ENCODE assay signal across 9 mouse cellular contexts in genomic region chr2:38585379-38585736, GRCm38 (mm10). TPM values are rescaled to one million over a fixed set of nuclear protein-coding genes. Genes with fewer than 3 reads are reported as not detected.
DNase-seq lines count a peak whose midpoint lies in the region; ATAC-seq lines count a peak whose summit lies in the region.
"Had no signal": no experiment of that assay in that cellular context is flagged by ENCODE, and none has a peak within 500 bp of the region (broad histone marks: within the 10 kb centered on the region; RNA-seq: fewer than 3 reads in every experiment).

No protein-coding gene starts in this region.

- DNase-seq in heart, adult 11 months: peak; percentile 75
- no peak for DNase-seq in heart, adult 8-10 months (ENCODE audit: low spot score)
- no peak for DNase-seq in liver, embryonic 11.5 days (ENCODE audit: low spot score)
- no peak for DNase-seq in ovary, adult 18-20 months (ENCODE audit: low spot score)
- DNase-seq in adrenal gland, postnatal 25 days: no peak

- ATAC-seq in intestine, embryonic 16.5 days: peak; percentile 57
- peak; percentile 35; the same call in 1 of the 2 replicates for ATAC-seq in liver, embryonic 11.5 days (replicated peaks; ENCODE audit: low FRiP score)
- peak; percentile 18; the same call in 1 of the 2 replicates for ATAC-seq in neural tube, embryonic 13.5 days (ENCODE audit: low read depth)
- ATAC-seq in heart, embryonic 11.5 days (replicated peaks; ENCODE audit: insufficient number of reproducible peaks, low FRiP score, low TSS enrichment): no peak
- ATAC-seq: Patski had no signal

- no peak overlapping the region for H3K9ac ChIP-seq in intestine, embryonic 16.5 days (ENCODE audit: low read depth, low read length)
- no peak overlapping the region for H3K9ac ChIP-seq in liver, embryonic 11.5 days (ENCODE audit: low read depth, low read length)
- H3K9ac ChIP-seq in neural tube, embryonic 13.5 days: no peak overlapping the region
- H3K9ac ChIP-seq in heart, embryonic 11.5 days (ENCODE audit: low read depth, low read length): no peak overlapping the region

- H3K9me3 ChIP-seq in intestine, embryonic 16.5 days (ENCODE audit: control insufficient read depth, low read length): no peaks in the 10 kb centered on the region
- no peaks in the 10 kb centered on the region for H3K9me3 ChIP-seq in liver, embryonic 11.5 days (ENCODE audit: control insufficient read depth, low read length)
- H3K9me3 ChIP-seq in neural tube, embryonic 13.5 days: no peaks in the 10 kb centered on the region
- no peaks in the 10 kb centered on the region for H3K9me3 ChIP-seq in heart, embryonic 11.5 days (replicated peaks; ENCODE audit: control insufficient read depth, low read length)

- WGBS in intestine, embryonic 16.5 days: 42% methylated on average over 5 of the region's 5 CpGs
- 66% methylated on average over 5 of the region's 5 CpGs for WGBS in liver, embryonic 11.5 days
- 40% methylated on average over 5 of the region's 5 CpGs for WGBS in neural tube, embryonic 13.5 days
- 55% methylated on average over 5 of the region's 5 CpGs for WGBS in heart, embryonic 11.5 days (ENCODE audit: insufficient replicate concordance)

- H3K4me2 ChIP-seq in intestine, embryonic 16.5 days (ENCODE audit: low read depth, low read length): no peak overlapping the region
- H3K4me2 ChIP-seq in liver, embryonic 11.5 days: no peak overlapping the region
- H3K4me2 ChIP-seq in neural tube, embryonic 13.5 days: no peak overlapping the region
- no peak overlapping the region for H3K4me2 ChIP-seq in heart, embryonic 11.5 days

- no peaks in the 10 kb centered on the region for H3K27me3 ChIP-seq in intestine, embryonic 16.5 days (replicated peaks; ENCODE audit: control insufficient read depth, insufficient read depth, low read length)
- no peaks in the 10 kb centered on the region for H3K27me3 ChIP-seq in liver, embryonic 11.5 days (replicated peaks; ENCODE audit: control insufficient read depth, insufficient read depth, low read length)
- H3K27me3 ChIP-seq in neural tube, embryonic 13.5 days: no peaks in the 10 kb centered on the region
- no peaks in the 10 kb centered on the region for H3K27me3 ChIP-seq in heart, embryonic 11.5 days (ENCODE audit: control insufficient read depth, insufficient read depth, low read length)
- H3K27me3 ChIP-seq: Patski had no signal

- H3K4me1 ChIP-seq in intestine, embryonic 16.5 days (ENCODE audit: control insufficient read depth, insufficient read depth, low read length): no peaks in the 10 kb centered on the region
- H3K4me1 ChIP-seq in liver, embryonic 11.5 days (replicated peaks; ENCODE audit: control insufficient read depth, insufficient read depth, low read length): peaks cover 5% of the 10 kb centered on the region; the same call in 1 of the 2 replicates
- peaks cover 37% of the 10 kb centered on the region for H3K4me1 ChIP-seq in neural tube, embryonic 13.5 days (replicated peaks)
- peaks cover 15% of the 10 kb centered on the region for H3K4me1 ChIP-seq in heart, embryonic 11.5 days (ENCODE audit: control insufficient read depth, insufficient read depth, low read length)

- no peak overlapping the region for H3K4me3 ChIP-seq in intestine, embryonic 16.5 days (ENCODE audit: low read length)
- H3K4me3 ChIP-seq in liver, embryonic 11.5 days (ENCODE audit: low read depth, low read length): no peak overlapping the region
- no peak overlapping the region for H3K4me3 ChIP-seq in neural tube, embryonic 13.5 days
- H3K4me3 ChIP-seq in heart, embryonic 11.5 days (ENCODE audit: low read depth, low read length): no peak overlapping the region

- no peak overlapping the region for H3K27ac ChIP-seq in intestine, embryonic 16.5 days (ENCODE audit: low read length)
- no peak overlapping the region for H3K27ac ChIP-seq in liver, embryonic 11.5 days (ENCODE audit: low read depth, low read length)
- peak overlapping the region; percentile 18; the same call in 1 of the 2 replicates for H3K27ac ChIP-seq in neural tube, embryonic 13.5 days (replicated peaks)
- H3K27ac ChIP-seq in heart, embryonic 11.5 days (ENCODE audit: low read depth, low read length): no peak overlapping the region

- peaks cover 21% of the 10 kb centered on the region for H3K36me3 ChIP-seq in intestine, embryonic 16.5 days (ENCODE audit: control insufficient read depth, insufficient read depth, low read length)
- peaks cover 32% of the 10 kb centered on the region; the same call in 1 of the 2 replicates for H3K36me3 ChIP-seq in liver, embryonic 11.5 days (ENCODE audit: control insufficient read depth, insufficient read depth, low read length)
- peaks cover 39% of the 10 kb centered on the region for H3K36me3 ChIP-seq in neural tube, embryonic 13.5 days
- peaks cover 15% of the 10 kb centered on the region for H3K36me3 ChIP-seq in heart, embryonic 11.5 days (ENCODE audit: control insufficient read depth, insufficient read depth, low read length)

RNA-seq across cellular contexts. Expression of gene Psmb7, which starts 58.5 kb away (rescaled TPM):
- 100 to 1,000 TPM; 221 to 264 (median 236) TPM for total RNA-seq in heart, adult 8-10 months (2022)
- polyA plus RNA-seq in intestine, embryonic 16.5 days (2015; fragmentation: Nextera tagmentation; extraction: Ambion mirVana): 214 and 234 TPM in 2 replicates
- 271 and 282 TPM in 2 replicates for polyA plus RNA-seq in liver, embryonic 11.5 days (2014; fragmentation: Nextera tagmentation; extraction: Ambion mirVana)
- polyA plus RNA-seq in neural tube, embryonic 13.5 days (2015; fragmentation: Nextera tagmentation; extraction: Ambion mirVana): 316 and 318 TPM in 2 replicates
- total RNA-seq in adrenal gland, postnatal 25 days (2021): 284 and 333 TPM in 2 replicates
- polyA plus RNA-seq in heart, embryonic 11.5 days (2014; fragmentation: Nextera tagmentation; extraction: Ambion mirVana): 254 and 263 TPM in 2 replicates
